Mouse (Mus musculus) embryonic fibroblast, embryonic 13.5 days (primary cell): ENCODE data around the gene Car8. TPM values are rescaled to one million over a fixed set of nuclear protein-coding genes. Genes with fewer than 3 reads are reported as not detected.
"Not testable (repeated sequence)": the region's sequence is repeated elsewhere in the genome, so short reads cannot be mapped to it uniquely, and the experiment has no call there.

ENCODE experiments used
- H3K27ac ChIP-seq: 2 replicates; pipeline ENCODE4 v1.5.1; 2012; ENCODE audit warnings: low read length, control low read depth, inconsistent platforms; ENCODE audit not compliant: insufficient read depth
- H3K4me1 ChIP-seq: 2 replicates; pipeline ENCODE4 v1.6.1; 2011; ENCODE audit warnings: low read length; ENCODE audit not compliant: control insufficient read depth, insufficient read depth
- H3K4me3 ChIP-seq: 2 replicates; pipeline ENCODE4 v1.5.1; 2011; ENCODE audit warnings: mild to moderate bottlenecking, control low read depth, low read length; ENCODE audit not compliant: insufficient read depth
- CTCF ChIP-seq: IDR thresholded peaks from 2 replicates; pipeline ENCODE4 v1.5.1; 2011; ENCODE audit warnings: mild to moderate bottlenecking, control low read depth, low read length, moderate library complexity, borderline replicate concordance; ENCODE audit not compliant: insufficient read depth
- POLR2A ChIP-seq: IDR thresholded peaks from 2 replicates; pipeline ENCODE4 v1.6.1; 2011; ENCODE audit warnings: low read depth, mild to moderate bottlenecking, control low read depth, low read length, moderate library complexity
- polyA plus RNA-seq: library from polyadenylated mRNA; stranded (reverse); fragments of >200 nt; gene quantifications from 2 replicates; pipeline ENCODE4 v1.2.4, GENCODE M21; 2011; ENCODE audit warnings: low read depth; ENCODE audit not compliant: missing spikeins, insufficient read length

Gene Car8
- polyA plus RNA-seq, 1 experiment, result 0.32 TPM

DNA sequence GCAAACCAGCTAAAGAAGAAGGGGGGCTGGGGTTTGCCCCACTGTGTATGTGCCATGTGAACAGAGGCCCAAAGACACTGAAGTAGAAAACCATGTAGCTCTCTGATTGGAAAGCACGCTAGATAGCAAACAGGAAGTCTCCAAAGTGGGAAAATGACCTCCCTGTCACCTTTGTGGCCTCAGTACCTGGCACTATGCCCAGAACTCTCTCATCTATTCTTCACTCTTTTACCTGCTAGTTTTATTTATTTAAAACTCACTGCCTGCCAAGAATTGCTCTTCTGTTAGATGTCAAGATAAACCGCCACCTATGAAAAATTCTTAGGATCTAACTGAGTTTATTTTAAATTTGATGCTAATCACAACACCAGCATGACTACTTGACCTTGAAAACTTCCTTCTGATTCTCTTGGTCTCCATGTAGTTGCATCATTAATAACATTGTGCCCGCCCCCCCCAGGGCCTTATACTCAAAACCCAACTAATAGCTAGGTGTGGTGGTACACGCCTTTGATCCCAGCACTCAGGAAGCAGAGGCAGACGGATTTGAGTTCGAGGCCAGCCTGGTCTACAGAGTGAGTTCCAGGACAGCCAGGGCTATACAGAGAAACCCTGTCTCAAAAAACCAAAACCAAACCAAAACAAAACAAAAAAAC lies 31.8 kb downstream of the Car8 start:
- H3K4me1 ChIP-seq, result no peaks in the 10 kb centered on the region
- no peak overlapping the region for H3K4me3 ChIP-seq
- no peak for TF ChIP-seq POLR2A
- no peak for TF ChIP-seq CTCF
- no peak overlapping the region for H3K27ac ChIP-seq

- no peak for TF ChIP-seq POLR2A
- TF ChIP-seq CTCF, result no peak
- Histone ChIP-seq H3K4me3 (no peak overlapping the region), H3K4me1 (peaks cover 3% of the 10 kb centered on the region; the same call in 1 of the 2 replicates), H3K27ac (no peak overlapping the region)
Observed at GRCm38 (mm10) chr4:8205089-8205649, 33.7 kb downstream of the Car8 start.

GRCm38 (mm10) chr4:8203367-8203766 lies 35.5 kb downstream of the Car8 start:
- H3K4me3 ChIP-seq, result no peak overlapping the region
- peaks cover 5% of the 10 kb centered on the region; the same call in 1 of the 2 replicates for H3K4me1 ChIP-seq
- no peak overlapping the region for H3K27ac ChIP-seq
- TF ChIP-seq CTCF (no peak), POLR2A (no peak)

DNA sequence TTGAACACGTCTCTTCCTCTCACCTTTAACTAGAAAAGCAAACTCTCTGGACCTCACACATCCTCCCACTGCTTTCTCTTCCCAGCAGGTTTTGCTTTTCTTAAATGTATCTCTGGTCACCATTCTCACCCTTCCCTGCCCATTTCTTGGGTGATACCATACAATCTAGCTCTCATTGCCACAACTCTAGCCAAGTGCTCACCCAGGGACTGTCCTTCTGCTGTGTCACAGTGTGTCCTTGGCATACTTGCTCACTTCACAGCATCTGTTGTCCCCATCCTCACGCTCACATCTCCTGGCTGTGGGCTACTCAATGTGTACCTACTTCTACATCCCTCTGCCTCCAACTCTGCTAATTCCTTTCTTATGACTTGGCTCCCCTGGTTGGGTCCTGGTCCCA lies 37.2 kb downstream of the Car8 start:
- peaks cover 5% of the 10 kb centered on the region; the same call in 1 of the 2 replicates for H3K4me1 ChIP-seq
- TF ChIP-seq CTCF (no peak), POLR2A (no peak)
- no peak overlapping the region for H3K27ac ChIP-seq
- H3K4me3 ChIP-seq, result no peak overlapping the region

- TF ChIP-seq CTCF (no peak), POLR2A (no peak)
- no peak overlapping the region for H3K4me3 ChIP-seq
- peaks cover 5% of the 10 kb centered on the region; the same call in 1 of the 2 replicates for H3K4me1 ChIP-seq
- peak overlapping the region; percentile 19; the same call in 1 of the 2 replicates for H3K27ac ChIP-seq
Observed at GRCm38 (mm10) chr4:8200081-8200480, 38.8 kb downstream of the Car8 start.

DNA sequence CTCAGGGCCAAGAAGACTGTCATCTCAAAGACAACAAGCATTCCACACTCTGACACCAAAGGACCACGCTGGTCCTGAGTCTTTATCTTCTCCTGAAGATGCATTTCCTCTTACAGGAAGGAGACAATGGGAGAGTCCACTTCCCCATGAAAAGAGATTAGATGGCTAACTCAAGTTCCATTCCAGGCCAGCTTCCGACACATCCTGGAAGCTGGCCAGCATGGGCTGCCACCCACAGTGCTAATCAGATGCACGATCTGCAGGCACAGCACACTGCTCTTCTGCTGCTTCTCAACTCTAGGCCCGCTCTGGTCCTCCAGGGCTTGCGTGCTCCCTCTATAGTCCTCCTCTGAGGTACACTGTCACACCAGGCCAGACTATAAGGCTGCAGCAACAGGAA lies 40.8 kb downstream of the Car8 start:
- Histone ChIP-seq H3K4me1 (peaks cover 5% of the 10 kb centered on the region; the same call in 1 of the 2 replicates), H3K27ac (no peak overlapping the region), H3K4me3 (no peak overlapping the region)
- TF ChIP-seq POLR2A (no peak), CTCF (no peak)

DNA sequence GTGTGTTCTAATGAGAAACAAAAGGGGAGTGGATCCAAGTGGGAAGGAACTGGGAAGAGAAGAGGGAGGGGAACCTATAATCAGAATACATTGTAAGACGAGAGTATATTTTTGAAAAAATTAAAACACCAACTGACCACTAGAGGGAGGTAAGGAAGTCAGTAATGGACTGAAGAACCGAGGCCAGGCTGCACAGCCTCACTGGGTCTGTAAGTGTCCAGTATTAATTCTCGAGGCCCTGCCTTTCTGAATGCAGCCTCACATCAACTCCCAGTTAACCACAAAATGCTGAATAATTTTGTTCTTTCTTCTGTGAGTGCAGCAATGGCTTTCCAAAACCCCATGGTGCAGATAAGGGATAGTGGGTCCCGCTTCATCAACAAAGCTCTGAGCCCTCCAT lies 48.4 kb downstream of the Car8 start:
- H3K4me1 ChIP-seq, result no peaks in the 10 kb centered on the region
- no peak overlapping the region for H3K4me3 ChIP-seq
- no peak overlapping the region for H3K27ac ChIP-seq
- TF ChIP-seq CTCF, result no peak
- no peak for TF ChIP-seq POLR2A

DNA sequence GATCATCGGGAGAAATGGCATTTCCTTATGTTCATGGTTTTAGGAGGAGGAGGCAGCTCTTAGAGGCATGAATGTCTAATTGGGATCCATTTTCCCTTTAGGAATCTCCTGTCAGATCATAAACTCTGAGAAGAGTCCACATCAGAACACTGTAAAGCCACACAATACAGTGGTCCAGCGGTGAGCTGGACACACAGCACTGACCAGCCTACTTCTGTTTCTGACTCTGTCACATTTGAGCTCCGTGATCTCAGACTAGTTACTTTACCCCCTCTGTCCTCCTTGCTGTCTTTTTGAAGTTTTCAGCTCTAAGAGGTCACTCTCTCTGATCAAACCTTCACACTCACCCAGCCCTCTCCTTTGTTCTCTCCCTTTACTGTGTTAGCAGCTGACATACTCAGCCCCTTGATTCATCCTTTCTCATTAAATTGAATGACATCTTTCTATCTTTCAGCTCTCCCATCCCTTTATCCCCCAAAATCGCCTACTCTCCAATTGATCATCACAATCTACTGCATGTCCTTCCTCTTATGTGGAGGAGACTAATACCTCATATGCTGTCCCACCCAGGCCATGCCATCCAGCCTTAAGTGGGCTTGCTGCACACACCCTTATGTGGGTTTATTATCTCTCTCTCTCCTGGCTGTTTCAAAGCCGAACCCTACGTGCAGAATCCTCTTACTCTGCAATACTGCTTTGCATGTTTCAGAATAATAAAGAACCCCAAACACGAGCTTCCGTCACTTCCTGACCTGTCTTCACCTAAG lies 51.7 kb downstream of the Car8 start:
- H3K27ac ChIP-seq, result no peak overlapping the region
- no peaks in the 10 kb centered on the region for H3K4me1 ChIP-seq
- TF ChIP-seq CTCF (no peak), POLR2A (no peak)
- H3K4me3 ChIP-seq, result no peak overlapping the region

- no peak for TF ChIP-seq CTCF
- TF ChIP-seq POLR2A, result no peak
- Histone ChIP-seq H3K4me3 (no peak overlapping the region), H3K27ac (no peak overlapping the region), H3K4me1 (no peaks in the 10 kb centered on the region)
Observed at GRCm38 (mm10) chr4:8180576-8180975, 58.3 kb downstream of the Car8 start.

DNA sequence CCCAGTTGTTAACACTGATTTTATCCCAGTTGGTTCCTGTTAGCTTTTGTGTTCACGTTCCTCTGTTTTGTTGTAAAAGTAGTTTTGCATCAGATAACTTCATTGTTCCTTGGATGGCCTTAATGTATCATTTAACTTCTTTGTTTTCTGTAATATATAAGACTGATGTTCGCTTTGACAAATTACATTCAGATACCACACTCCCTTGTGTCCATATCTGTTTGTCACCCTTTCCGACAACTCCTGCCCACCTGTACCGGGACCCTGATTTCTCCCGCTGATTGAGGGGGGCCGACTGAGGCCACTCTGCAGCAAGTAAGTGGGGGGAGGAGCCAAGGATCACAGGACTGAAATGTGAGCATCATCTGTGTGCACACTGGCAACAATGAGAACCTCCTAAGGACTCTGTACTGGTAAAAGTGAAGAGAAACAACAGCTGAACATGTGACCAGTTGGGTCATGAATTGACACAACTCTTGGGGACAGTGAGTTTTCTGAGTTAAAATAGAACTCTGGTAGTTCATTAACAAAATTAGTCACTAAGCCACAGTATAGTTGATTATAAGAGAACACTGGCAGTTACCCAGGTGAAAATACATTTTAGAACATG lies 84.1 kb downstream of the Car8 start:
- H3K27ac ChIP-seq, result no peak overlapping the region
- H3K4me3 ChIP-seq, result no peak overlapping the region
- no peaks in the 10 kb centered on the region for H3K4me1 ChIP-seq
- TF ChIP-seq CTCF, result no peak
- no peak for TF ChIP-seq POLR2A

- H3K4me1 ChIP-seq, H3K4me3 ChIP-seq, H3K27ac ChIP-seq: not testable (repeated sequence)
Observed at GRCm38 (mm10) chr4:8153926-8154325, 84.9 kb downstream of the Car8 start.
